Mouse (Mus musculus) bone marrow macrophage, adult 2 months (primary cell): ENCODE data around the gene Lmo7.

Experiments
- CTCF ChIP-seq: IDR thresholded peaks from 2 replicates; pipeline ENCODE4 v1.5.1; 2012; ENCODE audit warnings: low read depth, mild to moderate bottlenecking, low read length, moderate library complexity
- POLR2A ChIP-seq: IDR thresholded peaks from 2 replicates; pipeline ENCODE4 v1.6.1; 2012; ENCODE audit warnings: mild to moderate bottlenecking, low read depth, low read length, borderline replicate concordance

DNA sequence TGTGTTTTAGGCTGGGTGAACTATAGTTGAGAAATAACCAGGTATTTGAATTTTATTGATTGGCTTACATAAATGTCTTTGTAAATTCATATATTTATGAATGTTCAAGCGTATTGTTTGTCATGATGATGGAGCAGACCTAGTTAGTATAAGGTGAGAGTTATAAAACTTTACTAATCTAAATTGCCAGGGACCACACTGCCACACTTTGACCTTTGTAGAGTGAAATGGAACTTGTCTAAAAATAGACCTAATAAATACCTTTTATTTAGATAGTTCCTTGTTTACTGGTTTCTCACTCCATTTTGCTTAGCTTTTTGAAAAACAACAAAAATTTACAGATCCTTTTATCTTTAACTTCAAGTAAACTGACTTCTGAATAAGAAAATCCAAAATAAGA, 123.5 kb downstream of the Lmo7 start:
- TF ChIP-seq CTCF, result no peak
- TF ChIP-seq POLR2A, result no peak
